Mouse (Mus musculus) testis, adult 2 months (tissue): ENCODE data around the gene Fads6.

Experiments
- CTCF ChIP-seq: fragments of 200-500 bp; IDR thresholded peaks from 2 replicates; pipeline ENCODE4 v1.5.1; 2012; ENCODE audit warnings: low read depth, mild to moderate bottlenecking, inconsistent platforms, low read length, moderate library complexity; ENCODE audit not compliant: control insufficient read depth, insufficient read depth, insufficient replicate concordance
- POLR2A ChIP-seq: fragments of 200-500 bp; IDR thresholded peaks from 2 replicates; pipeline ENCODE4 v1.6.1; 2012; ENCODE audit warnings: low read depth, mild to moderate bottlenecking, inconsistent platforms, low read length, moderate library complexity; ENCODE audit not compliant: control insufficient read depth

DNA sequence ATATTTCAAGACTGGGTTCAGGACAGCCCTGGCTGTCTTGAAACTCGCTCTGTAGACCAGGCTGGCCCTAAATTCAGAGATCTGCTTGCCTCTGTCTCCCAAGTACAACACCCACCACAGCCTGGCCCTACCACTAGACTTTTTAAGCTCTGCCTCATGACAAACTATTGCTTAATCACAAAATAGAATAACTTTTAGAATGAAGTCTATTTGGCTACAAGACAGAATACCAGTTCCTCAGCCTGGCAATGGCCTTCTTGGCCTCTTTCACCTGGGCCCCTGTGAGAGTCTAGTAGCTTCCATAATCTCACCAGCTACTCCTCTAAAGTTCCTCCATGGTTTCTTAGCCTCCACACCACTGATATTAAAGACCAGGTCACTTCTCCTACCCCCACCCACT lies 7.1 kb downstream of the Fads6 start:
- no peak for TF ChIP-seq POLR2A
- TF ChIP-seq CTCF: no peak
